8 mouse cellular contexts compared by ENCODE assay signal in the genomic region with DNA sequence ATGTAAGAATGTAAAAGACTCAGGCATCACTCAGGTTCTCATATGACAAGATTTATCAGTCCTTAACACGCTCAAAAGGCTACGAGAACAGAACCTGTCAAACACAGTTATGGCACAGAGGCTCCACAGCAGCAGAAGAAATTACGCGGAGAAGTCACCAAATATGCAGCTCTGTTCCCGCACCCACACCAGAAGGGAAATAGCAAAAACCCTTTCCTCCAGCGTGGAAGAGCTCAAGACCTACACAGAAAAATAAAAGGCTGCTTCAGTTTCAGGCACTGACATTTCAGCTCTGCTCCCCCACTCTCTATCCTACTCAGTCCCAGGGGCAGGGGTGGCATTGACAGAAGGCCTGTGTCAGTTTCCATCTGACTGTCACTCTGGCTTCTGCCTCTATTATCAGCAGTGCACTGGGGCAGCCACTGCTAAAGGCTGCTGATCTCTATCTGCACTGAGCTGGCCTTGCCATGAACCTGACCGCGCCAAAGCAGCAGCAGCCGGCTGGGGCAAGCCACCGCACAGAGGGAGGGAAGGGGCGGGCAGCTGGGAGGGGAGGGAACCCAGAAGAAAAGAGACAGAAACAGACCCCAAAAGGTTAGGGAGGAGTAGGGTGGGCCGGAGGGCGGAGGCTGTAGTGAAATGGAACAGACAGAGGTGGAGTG.
DNase-seq lines count a peak whose midpoint lies in the region; ATAC-seq and TF ChIP-seq lines count a peak whose summit lies in the region.
"Had no signal": no experiment of that assay in that cellular context is flagged by ENCODE, and none has a peak within 500 bp of the region (broad histone marks: within the 10 kb centered on the region; RNA-seq: fewer than 3 reads in every experiment).

No protein-coding gene starts in this region.

- H3K4me2 ChIP-seq in forebrain, embryonic 13.5 days, result peak overlapping the region; percentile 52
- peak overlapping the region; percentile 30; the same call in 1 of the 2 replicates for H3K4me2 ChIP-seq in kidney, postnatal 0 days (ENCODE audit: low read length)
- peak overlapping the region; percentile 50 for H3K4me2 ChIP-seq in midbrain, embryonic 14.5 days (ENCODE audit: low read length)

- intact Hi-C loops in heart, postnatal 25 days (cut with DNase I), result no loop called here

- peak; percentile 96 for ATAC-seq in forebrain, embryonic 13.5 days
- ATAC-seq in kidney, postnatal 0 days (replicated peaks; ENCODE audit: low FRiP score, low read depth), result peak; percentile 90
- ATAC-seq in midbrain, embryonic 14.5 days (ENCODE audit: low FRiP score, low TSS enrichment), result peak; percentile 95

- 20% methylated on average over 13 of the region's 13 CpGs for WGBS in forebrain, embryonic 13.5 days
- 27% methylated on average over 13 of the region's 13 CpGs for WGBS in kidney, postnatal 0 days
- 3% methylated on average over 13 of the region's 13 CpGs for WGBS in midbrain, embryonic 14.5 days

- H3K4me3 ChIP-seq in forebrain, embryonic 13.5 days, result peak overlapping the region; percentile 15; the same call in 1 of the 2 replicates
- no peak overlapping the region for H3K4me3 ChIP-seq in kidney, postnatal 0 days (replicated peaks; ENCODE audit: low read depth, low read length)
- peak overlapping the region; percentile 10; the same call in 1 of the 2 replicates for H3K4me3 ChIP-seq in midbrain, embryonic 14.5 days (replicated peaks; ENCODE audit: low read depth, low read length)
- H3K4me3 ChIP-seq: megakaryocyte, embryonic 14.5 days had no signal

- H3K36me3 ChIP-seq in forebrain, embryonic 13.5 days (ENCODE audit: poor library complexity, severe bottlenecking), result no peaks in the 10 kb centered on the region
- no peaks in the 10 kb centered on the region for H3K36me3 ChIP-seq in kidney, postnatal 0 days (ENCODE audit: insufficient read depth, low read length)
- H3K36me3 ChIP-seq in midbrain, embryonic 14.5 days (ENCODE audit: control insufficient read depth, insufficient read depth, low read length), result no peaks in the 10 kb centered on the region

- peaks cover 11% of the 10 kb centered on the region for H3K4me1 ChIP-seq in forebrain, embryonic 13.5 days
- no peaks in the 10 kb centered on the region for H3K4me1 ChIP-seq in kidney, postnatal 0 days (replicated peaks; ENCODE audit: insufficient read depth, low read length)
- peaks cover 19% of the 10 kb centered on the region for H3K4me1 ChIP-seq in midbrain, embryonic 14.5 days (ENCODE audit: control insufficient read depth, insufficient read depth, low read length)
- H3K4me1 ChIP-seq: megakaryocyte, embryonic 14.5 days had no signal

- peak; percentile 2 for DNase-seq in urinary bladder, postnatal 14 days (ENCODE audit: low spot score)
- DNase-seq in urinary bladder, postnatal 36 days (ENCODE audit: low spot score in 2 of 2), result no peak
- peak; percentile 18 for DNase-seq in kidney, postnatal 0 days (ENCODE audit: low spot score)
- DNase-seq in midbrain, embryonic 14.5 days, result peak; percentile 84
- no peak for DNase-seq in testis, postnatal 10 days (ENCODE audit: low spot score)
- no peak for DNase-seq in heart, postnatal 25 days (ENCODE audit: low spot score)

- no peaks in the 10 kb centered on the region for H3K27me3 ChIP-seq in forebrain, embryonic 13.5 days
- no peaks in the 10 kb centered on the region for H3K27me3 ChIP-seq in kidney, postnatal 0 days (ENCODE audit: insufficient read depth, low read length)
- H3K27me3 ChIP-seq in midbrain, embryonic 14.5 days (ENCODE audit: control insufficient read depth, insufficient read depth, low read length), result no peaks in the 10 kb centered on the region
- H3K27me3 ChIP-seq: megakaryocyte, embryonic 14.5 days had no signal

- H3K27ac ChIP-seq in forebrain, embryonic 13.5 days, result peak overlapping the region; percentile 92
- H3K27ac ChIP-seq in kidney, postnatal 0 days, result no peak overlapping the region
- H3K27ac ChIP-seq in midbrain, embryonic 14.5 days (replicated peaks; ENCODE audit: low read depth, low read length), result peak overlapping the region; percentile 95

- peak overlapping the region; percentile 7 for H3K9ac ChIP-seq in forebrain, embryonic 13.5 days
- no peak overlapping the region for H3K9ac ChIP-seq in kidney, postnatal 0 days (ENCODE audit: low read depth, low read length)
- H3K9ac ChIP-seq in midbrain, embryonic 14.5 days (replicated peaks; ENCODE audit: low read length), result peak overlapping the region; percentile 50

- H3K9me3 ChIP-seq in forebrain, embryonic 13.5 days (replicated peaks), result no peaks in the 10 kb centered on the region
- no peaks in the 10 kb centered on the region for H3K9me3 ChIP-seq in kidney, postnatal 0 days (replicated peaks; ENCODE audit: low read length)
- H3K9me3 ChIP-seq in midbrain, embryonic 14.5 days (ENCODE audit: control insufficient read depth, low read length), result no peaks in the 10 kb centered on the region
- H3K9me3 ChIP-seq: megakaryocyte, embryonic 14.5 days had no signal

- TF ChIP-seq CTCF in kidney, postnatal 0 days (IDR thresholded peaks at IDR 0.05; ENCODE audit: low read depth), result no peak

Comparison
In these comparisons a context has a peak if more than half of its experiments do, and no peak if none do; other contexts are left out.
1. DNase-seq: peak in urinary bladder, postnatal 14 days (single experiment), kidney, postnatal 0 days (single experiment) and midbrain, embryonic 14.5 days (single experiment); none in urinary bladder, postnatal 36 days (0 of 2), testis, postnatal 10 days (single experiment) and heart, postnatal 25 days (single experiment).
2. Peak in every context shown above with its lines, with median percentiles within 50 percentile points of each other: ATAC-seq and H3K4me2 ChIP-seq.